Mouse (Mus musculus): ENCODE data around the gene Uvrag. TPM values are rescaled to one million over a fixed set of nuclear protein-coding genes. Genes with fewer than 3 reads are reported as not detected.

Gene Uvrag
- polyA plus RNA-seq, 1 experiment from 2014 or later, result 18.3 TPM

DNA sequence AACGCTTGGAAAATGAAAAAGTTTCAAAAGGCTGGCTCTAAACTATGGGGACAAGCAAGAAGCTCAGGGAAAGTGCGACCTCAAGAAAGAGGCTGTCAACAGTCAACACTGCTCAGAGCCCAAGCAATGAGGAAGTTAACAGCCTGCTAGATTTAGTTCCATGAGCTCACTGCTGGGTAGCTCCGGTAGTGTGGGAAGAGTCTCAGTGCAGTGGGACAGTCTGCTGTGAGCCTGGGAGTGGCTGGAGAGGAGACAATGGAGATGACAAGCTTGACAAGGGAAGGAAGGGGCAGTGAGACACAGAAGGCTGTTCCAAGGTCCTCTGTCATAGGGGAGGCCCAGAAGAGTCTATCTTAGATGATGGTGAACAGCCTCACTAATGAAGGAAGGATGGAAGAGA, 187.3 kb downstream of the Uvrag start:
- Histone ChIP-seq H3K9ac (replicated peaks; ENCODE audit: low read depth, low read length) (no peak overlapping the region), H3K9me3 (ENCODE audit: control insufficient read depth, low read length) (no peaks in the 10 kb centered on the region), H3K4me3 (replicated peaks; ENCODE audit: low read length) (no peak overlapping the region), H3K27me3 (replicated peaks; ENCODE audit: control insufficient read depth, insufficient read depth, low read length) (no peaks in the 10 kb centered on the region), H3K4me2 (ENCODE audit: low read length) (no peak overlapping the region), H3K36me3 (ENCODE audit: control insufficient read depth, insufficient read depth) (no peaks in the 10 kb centered on the region), H3K27ac (ENCODE audit: low read length) (no peak overlapping the region), H3K4me1 (replicated peaks; ENCODE audit: control insufficient read depth, insufficient read depth, low read length) (no peaks in the 10 kb centered on the region)
- ATAC-seq, result no peak
- WGBS, result 87% methylated on average over 3 of the region's 3 CpGs

DNA sequence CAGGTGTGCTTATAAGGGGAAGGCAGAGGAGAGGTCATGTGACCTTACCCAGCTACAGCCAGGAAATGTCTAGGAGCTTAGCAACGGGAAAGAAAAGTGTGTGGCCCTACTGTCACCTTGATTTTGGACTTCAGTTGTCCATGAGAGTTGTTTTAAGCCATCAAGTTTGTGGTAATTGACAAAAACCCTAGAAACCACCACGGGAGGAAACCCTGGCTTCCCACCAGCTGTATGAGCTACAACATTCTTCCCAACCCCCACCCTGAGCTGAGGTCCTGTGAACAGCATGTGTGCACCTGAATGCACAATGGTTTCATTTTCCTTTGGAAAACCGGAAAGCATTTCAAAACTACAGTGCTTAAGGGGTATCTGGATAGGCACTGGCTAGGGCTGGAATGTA, 196.0 kb downstream of the Uvrag start:
- no peak overlapping the region for H3K4me3 ChIP-seq (replicated peaks; ENCODE audit: low read length)
- H3K9ac ChIP-seq (replicated peaks; ENCODE audit: low read depth, low read length), result no peak overlapping the region
- ATAC-seq, result no peak
- H3K4me2 ChIP-seq (ENCODE audit: low read length), result no peak overlapping the region
- no peaks in the 10 kb centered on the region for H3K4me1 ChIP-seq (replicated peaks; ENCODE audit: control insufficient read depth, insufficient read depth, low read length)
- no peaks in the 10 kb centered on the region for H3K36me3 ChIP-seq (ENCODE audit: control insufficient read depth, insufficient read depth)
- no peaks in the 10 kb centered on the region for H3K9me3 ChIP-seq (ENCODE audit: control insufficient read depth, low read length)
- WGBS, result 82% methylated on average over 3 of the region's 3 CpGs
- no peaks in the 10 kb centered on the region for H3K27me3 ChIP-seq (replicated peaks; ENCODE audit: control insufficient read depth, insufficient read depth, low read length)
- no peak overlapping the region for H3K27ac ChIP-seq (ENCODE audit: low read length)

DNA sequence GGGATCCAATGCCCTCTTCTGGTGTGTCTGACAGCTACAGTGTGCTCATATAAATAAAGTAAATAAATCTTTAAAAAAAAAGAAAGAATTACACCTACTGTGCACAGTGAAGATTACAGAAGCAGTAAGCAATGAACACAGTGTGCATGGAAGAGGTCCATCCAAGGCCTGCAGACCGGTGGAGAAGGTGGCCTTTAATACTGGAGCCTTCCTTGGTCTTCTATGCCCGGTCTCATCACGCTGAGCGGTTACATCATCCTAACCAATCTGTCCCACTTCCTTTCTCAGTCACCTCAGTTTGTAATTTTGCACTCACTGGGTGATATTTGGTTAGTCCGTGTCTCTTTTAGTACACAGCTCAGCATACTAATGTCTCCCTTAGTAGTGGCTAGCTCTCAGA, 197.3 kb downstream of the Uvrag start:
- no peak for ATAC-seq
- Histone ChIP-seq H3K4me3 (replicated peaks; ENCODE audit: low read length) (no peak overlapping the region), H3K9ac (replicated peaks; ENCODE audit: low read depth, low read length) (no peak overlapping the region), H3K36me3 (ENCODE audit: control insufficient read depth, insufficient read depth) (no peaks in the 10 kb centered on the region), H3K9me3 (ENCODE audit: control insufficient read depth, low read length) (no peaks in the 10 kb centered on the region), H3K27ac (ENCODE audit: low read length) (no peak overlapping the region), H3K4me2 (ENCODE audit: low read length) (no peak overlapping the region), H3K4me1 (replicated peaks; ENCODE audit: control insufficient read depth, insufficient read depth, low read length) (no peaks in the 10 kb centered on the region), H3K27me3 (replicated peaks; ENCODE audit: control insufficient read depth, insufficient read depth, low read length) (no peaks in the 10 kb centered on the region)
- WGBS, result 86% methylated on average over 5 of the region's 5 CpGs

DNA sequence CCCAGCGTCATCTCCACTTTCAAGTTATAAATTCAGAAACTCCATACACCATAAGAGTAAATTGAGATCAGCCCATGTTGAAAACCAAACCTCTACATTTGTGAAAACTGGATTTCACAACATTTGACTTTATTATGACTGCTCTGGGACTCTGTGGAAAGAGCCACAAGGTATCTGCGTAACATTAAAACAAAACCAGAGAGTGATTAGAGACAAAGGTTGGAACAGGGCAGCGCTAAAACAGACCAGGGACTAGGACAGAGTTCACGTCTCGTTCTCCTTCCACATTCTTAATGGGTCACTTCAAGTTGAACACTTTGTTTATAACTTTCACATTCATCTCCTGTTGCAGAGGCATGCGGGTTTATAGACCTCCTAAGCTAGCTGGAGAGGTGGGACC, 198.2 kb downstream of the Uvrag start:
- WGBS, result 85% methylated on average over 6 of the region's 6 CpGs
- no peak for ATAC-seq
- Histone ChIP-seq H3K36me3 (ENCODE audit: control insufficient read depth, insufficient read depth) (no peaks in the 10 kb centered on the region), H3K9ac (replicated peaks; ENCODE audit: low read depth, low read length) (no peak overlapping the region), H3K4me2 (ENCODE audit: low read length) (no peak overlapping the region), H3K27me3 (replicated peaks; ENCODE audit: control insufficient read depth, insufficient read depth, low read length) (no peaks in the 10 kb centered on the region), H3K9me3 (ENCODE audit: control insufficient read depth, low read length) (no peaks in the 10 kb centered on the region), H3K27ac (ENCODE audit: low read length) (no peak overlapping the region), H3K4me1 (replicated peaks; ENCODE audit: control insufficient read depth, insufficient read depth, low read length) (peaks cover 3% of the 10 kb centered on the region), H3K4me3 (replicated peaks; ENCODE audit: low read length) (no peak overlapping the region)

DNA sequence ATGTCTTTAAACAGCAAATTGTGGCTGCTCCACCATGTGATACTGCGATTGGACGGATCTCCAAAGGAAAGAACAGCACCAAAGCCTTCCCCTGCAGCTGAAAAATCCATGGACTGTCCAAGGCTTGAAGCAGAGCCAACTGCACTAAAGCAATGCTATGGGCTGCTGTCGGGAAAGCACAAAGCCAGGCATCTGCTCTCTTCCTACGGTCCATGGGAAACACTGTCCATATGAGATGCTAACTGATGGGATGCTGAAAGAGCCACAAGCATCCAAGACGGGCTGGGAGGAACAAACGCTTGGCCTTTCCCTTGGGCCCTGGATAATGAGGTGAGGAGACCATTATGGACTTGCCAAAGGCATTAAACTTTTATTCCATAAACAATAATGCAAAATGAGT, 201.7 kb downstream of the Uvrag start:
- WGBS, result 74% methylated on average over 6 of the region's 6 CpGs
- Histone ChIP-seq H3K27me3 (replicated peaks; ENCODE audit: control insufficient read depth, insufficient read depth, low read length) (no peaks in the 10 kb centered on the region), H3K4me3 (replicated peaks; ENCODE audit: low read length) (no peak overlapping the region), H3K36me3 (ENCODE audit: control insufficient read depth, insufficient read depth) (no peaks in the 10 kb centered on the region), H3K9ac (replicated peaks; ENCODE audit: low read depth, low read length) (no peak overlapping the region), H3K27ac (ENCODE audit: low read length) (no peak overlapping the region), H3K4me1 (replicated peaks; ENCODE audit: control insufficient read depth, insufficient read depth, low read length) (peaks cover 13% of the 10 kb centered on the region), H3K9me3 (ENCODE audit: control insufficient read depth, low read length) (no peaks in the 10 kb centered on the region), H3K4me2 (ENCODE audit: low read length) (no peak overlapping the region)
- no peak for ATAC-seq

DNA sequence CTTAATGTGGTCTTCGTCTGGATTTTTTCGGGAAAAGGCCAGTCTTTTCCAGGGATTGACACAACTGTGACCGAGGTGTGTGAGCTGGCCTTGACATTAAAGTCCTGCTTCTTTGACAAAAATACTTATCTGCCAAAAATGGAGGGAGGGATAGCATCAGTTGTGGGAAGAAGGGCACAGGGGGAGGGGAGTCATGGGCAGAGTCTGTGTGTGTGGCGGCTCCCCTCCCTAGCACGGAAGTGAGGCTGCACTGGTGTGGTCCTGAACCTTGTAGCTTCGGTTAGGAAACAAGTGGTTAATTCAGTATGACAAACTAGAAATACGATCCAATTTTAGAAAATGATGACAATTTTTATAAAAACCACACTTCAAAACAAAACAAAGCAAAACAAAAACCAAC, 202.3 kb downstream of the Uvrag start:
- H3K27ac ChIP-seq (ENCODE audit: low read length), result no peak overlapping the region
- peaks cover 13% of the 10 kb centered on the region for H3K4me1 ChIP-seq (replicated peaks; ENCODE audit: control insufficient read depth, insufficient read depth, low read length)
- no peak for ATAC-seq
- no peaks in the 10 kb centered on the region for H3K36me3 ChIP-seq (ENCODE audit: control insufficient read depth, insufficient read depth)
- no peaks in the 10 kb centered on the region for H3K9me3 ChIP-seq (ENCODE audit: control insufficient read depth, low read length)
- H3K27me3 ChIP-seq (replicated peaks; ENCODE audit: control insufficient read depth, insufficient read depth, low read length), result no peaks in the 10 kb centered on the region
- no peak overlapping the region for H3K4me2 ChIP-seq (ENCODE audit: low read length)
- no peak overlapping the region for H3K4me3 ChIP-seq (replicated peaks; ENCODE audit: low read length)
- WGBS, result 90% methylated on average over 7 of the region's 7 CpGs
- H3K9ac ChIP-seq (replicated peaks; ENCODE audit: low read depth, low read length), result no peak overlapping the region

DNA sequence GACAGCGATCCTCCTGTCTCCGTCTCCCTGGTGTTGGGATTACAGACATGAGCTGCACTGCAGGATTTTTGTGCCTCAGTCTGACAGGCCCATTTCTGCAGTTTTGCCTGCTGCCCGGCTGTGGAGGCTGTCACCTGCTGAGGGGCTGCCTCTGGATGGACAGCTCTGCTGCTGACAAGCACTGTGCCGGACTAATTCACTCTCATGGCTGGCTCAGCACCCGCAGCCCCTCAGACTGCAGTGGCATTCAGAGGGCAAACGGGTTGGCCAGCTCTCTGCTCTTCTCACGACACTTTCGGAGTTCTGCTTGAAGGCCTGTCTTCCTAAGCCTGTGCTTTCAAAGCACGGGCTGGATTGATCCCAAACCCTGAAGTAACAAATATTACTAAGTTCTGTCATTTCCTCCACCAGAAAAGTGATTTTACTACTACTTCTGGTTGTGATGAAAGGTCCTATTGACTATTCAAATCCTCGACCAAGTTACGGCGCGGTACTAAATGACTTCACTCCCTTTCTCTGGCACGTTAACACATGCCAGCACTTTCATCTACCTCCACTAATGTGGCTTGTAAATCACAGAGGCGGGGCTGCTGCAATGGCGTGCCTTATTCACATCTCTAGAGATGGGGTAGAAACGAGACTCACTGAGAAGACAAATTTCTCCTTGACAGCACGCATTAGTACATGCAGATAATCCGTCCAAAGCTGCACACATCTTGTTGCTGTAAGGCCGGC, 203.7 kb downstream of the Uvrag start:
- ATAC-seq, result no peak
- Histone ChIP-seq H3K36me3 (ENCODE audit: control insufficient read depth, insufficient read depth) (no peaks in the 10 kb centered on the region), H3K27me3 (replicated peaks; ENCODE audit: control insufficient read depth, insufficient read depth, low read length) (no peaks in the 10 kb centered on the region), H3K9ac (replicated peaks; ENCODE audit: low read depth, low read length) (no peak overlapping the region), H3K9me3 (ENCODE audit: control insufficient read depth, low read length) (no peaks in the 10 kb centered on the region), H3K27ac (ENCODE audit: low read length) (no peak overlapping the region), H3K4me3 (replicated peaks; ENCODE audit: low read length) (no peak overlapping the region), H3K4me1 (replicated peaks; ENCODE audit: control insufficient read depth, insufficient read depth, low read length) (peaks cover 13% of the 10 kb centered on the region), H3K4me2 (ENCODE audit: low read length) (no peak overlapping the region; the same call in 1 of the 2 replicates)
- 36% methylated on average over 20 of the region's 20 CpGs for WGBS

DNA sequence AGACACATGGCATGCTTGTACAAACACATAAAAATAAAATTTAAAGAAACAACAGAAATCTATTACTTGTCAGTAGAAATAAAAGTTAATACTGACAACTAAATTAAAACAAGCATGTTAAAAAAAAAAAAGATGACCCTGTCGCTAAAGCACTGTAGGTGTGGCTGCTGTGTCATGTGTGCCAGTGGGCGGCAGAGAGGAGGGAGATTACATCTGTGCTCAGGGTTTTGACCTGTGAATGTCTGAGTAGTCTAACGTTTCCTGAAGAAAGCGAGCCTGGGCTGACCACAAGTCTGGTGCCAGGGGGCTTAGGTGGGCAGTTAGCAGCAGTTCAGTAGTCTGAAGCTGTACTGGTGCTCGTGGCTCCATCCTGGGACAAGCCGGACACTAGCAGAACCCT, 205.2 kb downstream of the Uvrag start:
- Histone ChIP-seq H3K4me3 (replicated peaks; ENCODE audit: low read length) (no peak overlapping the region), H3K36me3 (ENCODE audit: control insufficient read depth, insufficient read depth) (no peaks in the 10 kb centered on the region), H3K9ac (replicated peaks; ENCODE audit: low read depth, low read length) (no peak overlapping the region), H3K4me1 (replicated peaks; ENCODE audit: control insufficient read depth, insufficient read depth, low read length) (peaks cover 13% of the 10 kb centered on the region), H3K4me2 (ENCODE audit: low read length) (no peak overlapping the region), H3K9me3 (ENCODE audit: control insufficient read depth, low read length) (no peaks in the 10 kb centered on the region), H3K27me3 (replicated peaks; ENCODE audit: control insufficient read depth, insufficient read depth, low read length) (no peaks in the 10 kb centered on the region), H3K27ac (ENCODE audit: low read length) (no peak overlapping the region)
- ATAC-seq, result no peak
- WGBS, result 90% methylated on average over 6 of the region's 6 CpGs

DNA sequence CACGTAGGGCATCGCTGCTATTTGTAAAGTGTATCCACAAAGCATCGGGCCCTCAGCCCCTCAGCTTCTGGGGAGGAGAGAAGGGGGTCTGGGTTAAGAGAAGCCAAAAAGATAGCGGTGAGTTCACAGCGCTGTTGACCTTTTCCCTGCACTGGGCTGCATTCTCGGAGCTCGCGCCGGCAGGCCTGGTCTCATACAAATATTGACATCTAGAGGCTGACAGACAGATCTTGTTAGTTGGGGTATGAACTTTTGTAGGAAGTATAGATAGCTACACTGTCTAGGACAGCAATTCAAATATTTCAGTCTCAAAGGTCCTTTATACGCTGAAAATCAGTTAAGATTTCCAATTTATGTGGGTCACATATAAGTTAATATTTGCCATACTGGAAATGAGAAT, 205.7 kb downstream of the Uvrag start:
- ATAC-seq, result no peak
- Histone ChIP-seq H3K27ac (ENCODE audit: low read length) (no peak overlapping the region), H3K36me3 (ENCODE audit: control insufficient read depth, insufficient read depth) (no peaks in the 10 kb centered on the region), H3K9ac (replicated peaks; ENCODE audit: low read depth, low read length) (no peak overlapping the region), H3K4me1 (replicated peaks; ENCODE audit: control insufficient read depth, insufficient read depth, low read length) (peaks cover 13% of the 10 kb centered on the region), H3K4me3 (replicated peaks; ENCODE audit: low read length) (no peak overlapping the region), H3K4me2 (ENCODE audit: low read length) (no peak overlapping the region), H3K9me3 (ENCODE audit: control insufficient read depth, low read length) (no peaks in the 10 kb centered on the region), H3K27me3 (replicated peaks; ENCODE audit: control insufficient read depth, insufficient read depth, low read length) (no peaks in the 10 kb centered on the region)
- whole genome bisulfite sequencing, result 95% methylated on average over 10 of the region's 10 CpGs

All from forebrain, embryonic 16.5 days (tissue).